Mouse (Mus musculus): ENCODE data around the gene Hinfp.

DNA sequence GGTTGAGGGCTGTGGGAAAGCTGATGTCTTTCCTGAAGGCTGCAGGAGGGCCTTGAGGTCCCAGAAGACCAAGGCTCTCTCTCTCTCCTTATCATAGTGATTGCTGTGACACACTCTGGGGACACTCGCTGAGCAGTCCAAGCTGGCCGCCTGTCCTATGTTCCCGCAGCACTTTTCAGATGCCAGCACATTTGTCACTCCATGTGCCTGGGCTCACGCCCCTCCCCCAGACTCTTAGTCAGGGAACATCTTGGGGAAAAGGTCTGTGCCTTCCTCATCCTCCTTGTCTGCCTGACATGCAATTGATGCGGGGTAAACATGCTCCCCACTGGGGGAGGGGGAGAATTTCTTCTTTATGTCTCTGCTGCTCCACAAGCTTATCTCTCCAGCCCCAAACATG lies 22.3 kb downstream of the Hinfp start:
- TF ChIP-seq TCF12 (IDR thresholded peaks at IDR 0.05; ENCODE audit: insufficient read depth, poor library complexity, severe bottlenecking) (no peak), POLR2A (IDR thresholded peaks at IDR 0.05; ENCODE audit: insufficient read length, low read depth) (no peak), MYOG (IDR thresholded peaks at IDR 0.05; ENCODE audit: control insufficient read depth in 1 of 3, insufficient read depth in 1 of 3, insufficient read length in 2 of 3, low read depth in 2 of 3) (no peak), E2F4 (IDR thresholded peaks at IDR 0.05; ENCODE audit: insufficient read depth) (no peak), USF1 (IDR thresholded peaks at IDR 0.05; ENCODE audit: low read depth) (no peak), MYOD1 (IDR thresholded peaks at IDR 0.05; ENCODE audit: control insufficient read depth in 1 of 3, insufficient read length in 2 of 3, low read depth in 2 of 3) (no peak), MAX (IDR thresholded peaks at IDR 0.05; ENCODE audit: low read depth) (no peak), TCF3 (IDR thresholded peaks at IDR 0.05; ENCODE audit: insufficient read length, low read depth) (no peak)

Data from myocyte (in vitro differentiated cells).